Mouse (Mus musculus) ES-E14 (cell line): ENCODE results near the gene Olfml1. TPM values are rescaled to one million over a fixed set of nuclear protein-coding genes. Genes with fewer than 3 reads are reported as not detected.

Experiments
- DNase-seq: peaks from one replicate; pipeline ENCODE4 v3.0.0-alpha.2; 2013; ENCODE audit warnings: low read depth, low spot score
- H3K27ac ChIP-seq: 2 replicates; pipeline ENCODE4 v1.5.1; 2012; ENCODE audit warnings: low read depth, mild to moderate bottlenecking, low read length, moderate library complexity, mixed read lengths; ENCODE audit not compliant: poor library complexity, insufficient read depth, severe bottlenecking
- H3K36me3 ChIP-seq: 2 replicates; pipeline ENCODE4 v1.6.1; 2012; ENCODE audit warnings: mild to moderate bottlenecking, low read length, moderate library complexity, mixed read lengths; ENCODE audit not compliant: control insufficient read depth, poor library complexity, insufficient read depth, severe bottlenecking
- H3K4me1 ChIP-seq, 2 experiments: fragments of 150-350 bp in 1 of 2; sonication (generic) in 1 of 2; 2 replicates each; pipeline ENCODE4 v1.6.1; 2012; ENCODE audit warnings: low read length in 2 of 2, mild to moderate bottlenecking in 1 of 2, mixed read lengths in 1 of 2; ENCODE audit not compliant: control insufficient read depth in 2 of 2, insufficient read depth in 2 of 2, poor library complexity in 1 of 2
- H3K4me3 ChIP-seq, 2 experiments: fragments of 150-350 bp in 1 of 2; sonication (generic) in 1 of 2; 2 replicates each; pipeline ENCODE4 v1.5.1; 2012; ENCODE audit warnings: low read length in 2 of 2, low read depth in 1 of 2, mild to moderate bottlenecking in 1 of 2, mixed read lengths in 1 of 2; ENCODE audit not compliant: insufficient read depth in 1 of 2, poor library complexity in 1 of 2, severe bottlenecking in 1 of 2
- H3K9ac ChIP-seq: 2 replicates; pipeline ENCODE4 v1.6.1; 2012; ENCODE audit warnings: low read depth, mild to moderate bottlenecking, low read length, mixed read lengths; ENCODE audit not compliant: poor library complexity, insufficient read depth, severe bottlenecking
- H3K9me3 ChIP-seq: fragments of 150-350 bp; sonication (generic); 2 replicates; pipeline ENCODE4 v1.6.1; 2012; ENCODE audit warnings: low read depth, mild to moderate bottlenecking, low read length; ENCODE audit not compliant: control insufficient read depth, insufficient read depth
- CHD2 ChIP-seq: IDR thresholded peaks from 2 replicates; pipeline ENCODE4 v1.6.1; 2014; ENCODE audit warnings: mild to moderate bottlenecking, low read depth, low read length, inconsistent platforms
- HCFC1 ChIP-seq: IDR thresholded peaks from 2 replicates; pipeline ENCODE4 v1.6.1; 2012; ENCODE audit warnings: low read length, inconsistent platforms, borderline replicate concordance; ENCODE audit not compliant: insufficient read depth
- MAFK ChIP-seq: IDR thresholded peaks from 2 replicates; pipeline ENCODE4 v1.6.1; 2014; ENCODE audit warnings: mild to moderate bottlenecking, low read depth, low read length, inconsistent platforms; ENCODE audit not compliant: insufficient read depth
- ZC3H11A ChIP-seq: IDR thresholded peaks from 2 replicates; pipeline ENCODE4 v1.6.1; 2012; ENCODE audit warnings: low read depth, mild to moderate bottlenecking, inconsistent platforms, low read length, borderline replicate concordance
- ZNF384 ChIP-seq: IDR thresholded peaks from 2 replicates; pipeline ENCODE4 v1.6.1; 2012; ENCODE audit warnings: low read depth, low read length, inconsistent platforms
- in situ Hi-C, 2 experiments: fragments of 600-800 bp; cut with MboI; formaldehyde crosslinking; loops; one replicate each; pipeline ENCODE4 v1.15.1; 2025; ENCODE audit warnings: low sequenced_read_pairs in 2 of 2, inconsistent platforms in 1 of 2; ENCODE audit not compliant: unreplicated experiment in 2 of 2
- total RNA-seq: library from RNA; depleted of rRNA; stranded (reverse); fragments of 300-350 nt; gene quantifications from 2 replicates; pipeline ENCODE4 v1.2.3, GENCODE M21; 2012

The Olfml1 gene
- total RNA-seq, 1 experiment, result 0.94 TPM

DNA sequence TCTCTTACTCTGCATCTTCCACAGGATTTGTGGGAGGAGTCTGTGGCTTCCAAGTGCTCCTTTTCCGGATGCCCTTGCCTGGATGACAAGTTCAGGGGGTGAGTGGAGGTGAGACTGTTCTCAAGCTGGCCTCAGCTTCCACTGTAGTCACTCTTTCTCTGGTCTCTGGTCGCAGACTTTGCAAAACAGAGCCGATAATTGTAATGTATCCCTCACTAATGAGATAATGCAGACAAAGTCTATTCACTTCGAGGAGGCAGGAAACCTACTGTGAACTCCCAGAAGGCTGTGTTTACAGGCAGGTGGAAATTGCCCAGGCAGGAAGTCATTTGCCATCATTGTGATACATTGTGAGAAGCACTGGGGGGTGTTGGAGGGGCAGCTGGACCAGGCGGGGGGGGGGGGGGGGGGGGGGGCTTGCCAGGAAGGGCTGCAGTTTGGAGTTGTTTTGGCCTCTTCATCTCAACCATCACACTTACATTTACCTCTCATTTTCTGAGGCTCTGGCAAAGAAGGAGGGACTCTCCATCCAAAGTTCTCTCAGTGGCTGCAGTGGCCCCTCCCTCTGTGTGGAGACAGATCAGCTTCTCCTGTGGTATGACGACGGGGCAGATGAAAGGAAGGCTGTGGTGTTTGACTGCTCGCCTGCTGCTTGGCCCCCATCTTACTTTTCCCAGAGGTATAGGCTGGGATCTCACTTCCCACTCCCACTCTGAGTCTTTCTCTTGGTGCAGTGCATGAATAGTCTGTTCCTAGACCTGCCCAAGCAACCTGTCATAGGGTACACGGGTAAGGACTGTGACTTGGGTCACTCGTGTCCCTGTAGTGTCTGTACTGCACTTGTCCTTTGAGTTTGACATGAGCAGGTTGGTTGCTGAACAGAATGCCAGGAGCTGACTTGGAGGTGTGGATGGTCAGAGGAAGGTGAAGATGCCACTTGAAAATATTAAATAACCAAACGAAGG, 51.1 kb downstream of the Olfml1 start:
- peaks cover 8 to 18% of the 10 kb centered on the region in 2 experiments; a peak in 3 of 4 replicates for H3K4me1 ChIP-seq
- no peak overlapping the region for H3K9ac ChIP-seq
- TF ChIP-seq MAFK (no peak), ZNF384 (no peak), HCFC1 (no peak), CHD2 (no peak), ZC3H11A (no peak)
- H3K27ac ChIP-seq, result peak overlapping the region; percentile 55
- no peaks in the 10 kb centered on the region for H3K9me3 ChIP-seq
- no peak for DNase-seq
- in situ Hi-C loops, result no loop called here
- peaks cover 3% of the 10 kb centered on the region; the same call in 1 of the 2 replicates for H3K36me3 ChIP-seq
- no peak overlapping the region for H3K4me3 ChIP-seq

DNA sequence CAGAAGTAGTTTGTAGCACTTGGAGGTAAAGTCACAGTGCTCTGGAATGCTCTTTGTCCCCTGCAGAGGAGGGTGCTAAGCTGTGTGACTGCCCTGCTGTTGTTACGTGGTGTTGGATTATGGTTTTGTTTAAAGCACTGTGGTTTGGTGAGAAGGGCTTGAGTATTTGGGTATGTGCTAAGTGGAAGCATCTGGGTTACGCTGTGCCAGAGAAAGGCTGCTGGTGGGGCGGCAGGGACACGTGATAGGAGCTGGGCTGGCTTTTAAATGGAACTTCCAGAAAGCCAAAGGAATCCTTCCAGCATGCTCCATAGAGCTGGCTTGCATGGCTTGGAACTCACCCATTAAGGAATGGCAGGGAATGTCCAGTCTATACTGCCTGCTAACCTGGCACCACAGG, 52.0 kb downstream of the Olfml1 start:
- H3K27ac ChIP-seq, result no peak overlapping the region; the same call in 1 of the 2 replicates
- no peaks in the 10 kb centered on the region for H3K9me3 ChIP-seq
- in situ Hi-C loops, result no loop called here
- no peak overlapping the region for H3K9ac ChIP-seq
- no peak overlapping the region for H3K4me3 ChIP-seq
- no peak for DNase-seq
- TF ChIP-seq CHD2, result no peak
- no peak for TF ChIP-seq MAFK
- TF ChIP-seq HCFC1, result no peak
- TF ChIP-seq ZNF384, result no peak
- TF ChIP-seq ZC3H11A, result no peak
- peaks cover 3% of the 10 kb centered on the region; the same call in 1 of the 2 replicates for H3K36me3 ChIP-seq
- H3K4me1 ChIP-seq, result peaks cover 8 to 18% of the 10 kb centered on the region in 2 experiments; a peak in 3 of 4 replicates

DNA sequence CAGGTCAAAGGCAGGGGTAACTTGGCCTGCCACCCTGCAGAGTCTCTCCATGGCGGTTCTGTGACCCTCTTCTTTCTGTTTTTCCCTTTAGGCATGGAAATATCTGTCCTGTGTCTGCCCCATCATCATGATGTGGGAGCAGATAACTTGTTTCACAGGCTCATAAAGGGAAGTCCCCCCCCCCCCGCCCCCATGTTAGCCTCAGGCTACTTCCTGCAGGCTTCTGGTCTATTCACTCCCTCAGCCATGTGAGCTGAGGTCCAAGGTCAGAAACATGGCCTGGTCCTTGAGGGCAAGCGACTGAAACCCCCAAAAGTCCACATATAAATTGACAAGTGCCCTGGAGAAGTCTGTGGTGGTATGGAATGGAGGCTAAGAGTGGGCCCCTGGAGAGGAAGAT, 52.9 kb downstream of the Olfml1 start:
- in situ Hi-C loops, result no loop called here
- DNase-seq, result no peak

GRCm38 (mm10) chr7:107624432-107624831, 57.2 kb downstream of the Olfml1 start:
- Histone ChIP-seq H3K9me3 (no peaks in the 10 kb centered on the region), H3K4me1 (0 out of 4 replicates have a peak, but pooled peaks cover 1 to 4% of the 10 kb centered on the region in 2 experiments), H3K36me3 (no peaks in the 10 kb centered on the region), H3K9ac (no peak overlapping the region), H3K4me3 (no peak overlapping the region), H3K27ac (no peak overlapping the region)
- in situ Hi-C loops, result no loop called here
- no peak for DNase-seq
- TF ChIP-seq ZNF384, result no peak
- TF ChIP-seq HCFC1, result no peak
- no peak for TF ChIP-seq CHD2
- no peak for TF ChIP-seq ZC3H11A
- TF ChIP-seq MAFK, result no peak

More for the DNA sequence above, 52.9 kb downstream of the Olfml1 start:
- Histone ChIP-seq H3K4me1 (peaks cover 8 to 18% of the 10 kb centered on the region in 2 experiments; a peak in 3 of 4 replicates), H3K27ac (no peak overlapping the region), H3K36me3 (peaks cover 3% of the 10 kb centered on the region; the same call in 1 of the 2 replicates), H3K9me3 (no peaks in the 10 kb centered on the region), H3K4me3 (no peak overlapping the region), H3K9ac (no peak overlapping the region)
- TF ChIP-seq ZC3H11A (no peak), ZNF384 (no peak), HCFC1 (no peak), MAFK (no peak)
